Mouse (Mus musculus): Measurements from ENCODE around the gene Nat8f2.

- TF ChIP-seq CTCF (IDR thresholded peaks at IDR 0.05; ENCODE audit: extremely low read depth, insufficient read depth, insufficient read length, insufficient replicate concordance) (no peak), POLR2A (IDR thresholded peaks at IDR 0.05; ENCODE audit: low read depth, low read length) (no peak)
These were observed 42.6 kb upstream of the Nat8f2 start, which contains the start of gene Tprkb for GRCm38 (mm10) chr6:85911587-85911986.

All from spleen, adult 2 months (tissue).